Mouse (Mus musculus) neural tube, embryonic 13.5 days (tissue): ENCODE results near the gene Slc22a28. TPM values are rescaled to one million over a fixed set of nuclear protein-coding genes. Genes with fewer than 3 reads are reported as not detected.
"Not testable (repeated sequence)": the region's sequence is repeated elsewhere in the genome, so short reads cannot be mapped to it uniquely, and the experiment has no call there.

Experiments
- ATAC-seq: fragments of 200-750 bp; cut with Nextera tagmentation; 2 replicates; pipeline ENCODE4 v1.8.0; 2017; ENCODE audit warnings: low read depth, mild to moderate bottlenecking, moderate TSS enrichment, moderate library complexity
- H3K27ac ChIP-seq: fragments of 300-500 bp; sonication (generic); replicated peaks from 2 replicates; pipeline ENCODE4 v1.5.1; 2015; ENCODE audit warnings: moderate library complexity, mild to moderate bottlenecking, inconsistent platforms
- H3K27me3 ChIP-seq: fragments of 300-500 bp; sonication (generic); 2 replicates; pipeline ENCODE4 v1.6.1; 2015; ENCODE audit warnings: mild to moderate bottlenecking, inconsistent platforms
- H3K36me3 ChIP-seq: fragments of 300-500 bp; sonication (generic); 2 replicates; pipeline ENCODE4 v1.6.1; 2015; ENCODE audit warnings: mild to moderate bottlenecking, inconsistent platforms
- H3K4me1 ChIP-seq: fragments of 300-500 bp; sonication (generic); replicated peaks from 2 replicates; pipeline ENCODE4 v1.6.1; 2015; ENCODE audit warnings: inconsistent platforms
- H3K4me2 ChIP-seq: fragments of 300-500 bp; sonication (generic); 2 replicates; pipeline ENCODE4 v1.6.1; 2015; ENCODE audit warnings: inconsistent platforms, mild to moderate bottlenecking, moderate library complexity
- H3K4me3 ChIP-seq: fragments of 300-500 bp; sonication (generic); 2 replicates; pipeline ENCODE4 v1.5.1; 2015; ENCODE audit warnings: mild to moderate bottlenecking, inconsistent platforms
- H3K9ac ChIP-seq: fragments of 300-500 bp; sonication (generic); 2 replicates; pipeline ENCODE4 v1.6.1; 2015; ENCODE audit warnings: moderate library complexity, mild to moderate bottlenecking, inconsistent platforms
- H3K9me3 ChIP-seq: fragments of 300-500 bp; sonication (generic); 2 replicates; pipeline ENCODE4 v1.6.1; 2016; ENCODE audit warnings: inconsistent platforms
- WGBS: fragments of 180-500 bp; shearing (Covaris S2); methylation state at CpG from one replicate; pipeline ENCODE4 v1.1.7; 2015; 5-methylcytosine and 5-hydroxymethylcytosine counted together
- polyA plus RNA-seq: library from polyadenylated mRNA; unstranded; fragments of >200 nt; fragmentation: Nextera tagmentation; extraction: Ambion mirVana; gene quantifications from 2 replicates; pipeline ENCODE4 v1.2.1, GENCODE M21; 2015

Gene Slc22a28
- polyA plus RNA-seq: not detected in 2 replicates

- not testable (repeated sequence) for H3K4me3 ChIP-seq, H3K9me3 ChIP-seq, H3K27ac ChIP-seq, H3K4me1 ChIP-seq, ATAC-seq, H3K4me2 ChIP-seq, H3K27me3 ChIP-seq, H3K9ac ChIP-seq, H3K36me3 ChIP-seq
- WGBS: 94% methylated on average over 2 of the region's 3 CpGs
Observed at GRCm38 (mm10) chr19:8131881-8132280, at the start of gene Slc22a28. Slc22a28 (minus strand) TSS chr19:8131982.

GRCm38 (mm10) chr19:8148787-8149523 is 17.2 kb upstream of the Slc22a28 start:
- no peak overlapping the region for H3K9ac ChIP-seq
- no peak overlapping the region for H3K27ac ChIP-seq
- 62% methylated on average over 2 of the region's 2 CpGs for WGBS
- no peaks in the 10 kb centered on the region for H3K36me3 ChIP-seq
- H3K27me3 ChIP-seq: no peaks in the 10 kb centered on the region
- no peak for ATAC-seq
- peaks cover 29% of the 10 kb centered on the region for H3K9me3 ChIP-seq
- H3K4me2 ChIP-seq: no peak overlapping the region
- H3K4me3 ChIP-seq: no peak overlapping the region
- H3K4me1 ChIP-seq: no peaks in the 10 kb centered on the region

DNA sequence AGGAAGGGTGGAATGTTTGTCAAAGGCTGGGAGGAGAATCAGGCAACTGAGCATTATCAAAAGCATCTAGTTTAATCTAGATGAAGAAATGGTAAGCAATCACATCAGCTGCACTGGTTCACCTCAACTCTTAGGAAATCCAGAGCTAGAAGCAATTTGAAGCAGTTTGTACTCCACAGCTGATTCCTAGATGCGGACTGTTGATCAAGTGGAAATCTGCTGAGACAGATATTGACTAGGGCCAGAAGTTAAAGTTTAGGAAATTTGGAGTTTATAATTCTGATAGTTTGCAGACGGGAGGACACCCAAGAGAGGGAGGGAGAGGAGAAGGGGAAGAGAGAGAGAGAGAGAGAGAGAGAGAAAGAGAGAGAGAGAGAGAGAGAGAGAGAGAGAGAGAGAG is 10.9 kb upstream of the Slc22a28 start:
- 91% methylated on average over 2 of the region's 2 CpGs for WGBS

DNA sequence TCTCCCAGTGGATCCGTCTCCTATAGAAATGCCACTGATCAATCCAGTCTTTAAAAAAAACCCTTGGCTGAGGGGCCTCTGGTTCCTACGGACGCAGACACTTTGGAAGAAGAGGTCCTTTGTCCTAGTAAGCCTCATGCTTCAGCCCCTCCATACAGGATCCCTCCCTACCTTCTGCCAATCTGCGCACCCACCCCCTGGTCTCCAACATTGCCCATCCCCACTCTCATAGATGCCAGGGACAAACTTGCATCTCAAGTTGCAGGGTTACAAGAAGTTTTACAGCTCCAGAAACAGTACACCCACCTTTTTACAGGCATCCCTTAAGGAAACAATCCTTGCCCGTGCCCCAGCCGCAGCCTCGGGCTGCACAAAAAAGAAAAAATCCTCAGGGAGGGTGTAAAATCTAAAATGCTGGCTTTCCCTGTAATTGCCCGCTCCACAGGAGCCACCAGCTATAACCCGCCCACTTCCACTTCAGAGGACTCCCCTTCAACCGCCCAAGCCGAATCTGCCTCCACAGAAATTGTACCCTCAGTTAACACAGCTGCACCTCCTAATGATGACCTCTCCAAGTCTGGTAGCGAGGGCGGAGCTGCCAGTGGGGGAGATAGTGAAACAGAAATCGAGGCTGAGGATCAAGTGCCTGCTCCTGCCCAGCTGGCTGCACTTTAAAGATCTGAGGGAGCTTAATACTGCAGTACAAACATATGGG is 2.5 kb upstream of the Slc22a28 start:
- not testable (repeated sequence) for ATAC-seq, H3K4me1 ChIP-seq, H3K27ac ChIP-seq, H3K9me3 ChIP-seq, H3K4me2 ChIP-seq, H3K9ac ChIP-seq, H3K36me3 ChIP-seq, H3K4me3 ChIP-seq, H3K27me3 ChIP-seq
- WGBS: 57% methylated on average over 14 of the region's 14 CpGs

More for the DNA sequence above, 10.9 kb upstream of the Slc22a28 start:
- not testable (repeated sequence) for H3K9ac ChIP-seq, H3K27ac ChIP-seq, ATAC-seq, H3K4me3 ChIP-seq, H3K4me2 ChIP-seq, H3K9me3 ChIP-seq, H3K27me3 ChIP-seq, H3K36me3 ChIP-seq, H3K4me1 ChIP-seq

DNA sequence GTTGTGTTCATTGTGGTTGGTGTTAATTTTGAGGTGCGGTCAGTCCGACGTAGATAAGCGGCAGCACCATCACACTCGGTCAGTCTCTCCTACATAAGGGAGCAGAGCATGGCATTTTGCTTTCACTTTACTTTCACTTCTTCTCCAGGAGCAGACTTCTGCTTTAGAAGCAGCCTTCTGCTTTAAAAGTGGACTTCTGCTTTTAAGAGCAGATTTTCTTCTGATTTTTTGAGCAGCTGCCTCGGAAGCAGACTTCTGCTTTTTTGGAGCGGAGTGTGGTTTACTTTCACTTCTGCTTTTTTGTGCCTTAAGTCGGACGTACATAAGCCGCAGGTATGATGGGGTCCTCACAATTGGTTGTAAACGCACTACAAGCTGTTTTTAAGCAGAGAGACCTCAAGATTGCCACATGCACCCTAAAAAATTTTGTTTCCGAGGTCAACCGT is 111.9 kb downstream of the Slc22a28 start:
- H3K4me2 ChIP-seq: no peak overlapping the region
- H3K27ac ChIP-seq: no peak overlapping the region
- peaks cover 27% of the 10 kb centered on the region for H3K9me3 ChIP-seq
- WGBS: 91% methylated on average over 13 of the region's 13 CpGs
- no peak overlapping the region for H3K9ac ChIP-seq
- no peaks in the 10 kb centered on the region for H3K36me3 ChIP-seq
- H3K4me1 ChIP-seq: no peaks in the 10 kb centered on the region
- no peak for ATAC-seq
- no peaks in the 10 kb centered on the region for H3K27me3 ChIP-seq
- no peak overlapping the region for H3K4me3 ChIP-seq

GRCm38 (mm10) chr19:8019329-8019851 is 112.4 kb downstream of the Slc22a28 start:
- not testable (repeated sequence) for H3K4me1 ChIP-seq, ATAC-seq, H3K27ac ChIP-seq, H3K27me3 ChIP-seq, H3K9ac ChIP-seq, H3K36me3 ChIP-seq, H3K4me3 ChIP-seq, H3K4me2 ChIP-seq
- H3K9me3 ChIP-seq: peaks cover 27% of the 10 kb centered on the region
- WGBS: 93% methylated on average over 17 of the region's 17 CpGs

- H3K4me2 ChIP-seq, H3K27ac ChIP-seq, H3K27me3 ChIP-seq, H3K4me1 ChIP-seq, H3K36me3 ChIP-seq, ATAC-seq, H3K9ac ChIP-seq, H3K4me3 ChIP-seq: not testable (repeated sequence)
- 88% methylated on average over 9 of the region's 9 CpGs for WGBS
- H3K9me3 ChIP-seq: peaks cover 22% of the 10 kb centered on the region
Observed at GRCm38 (mm10) chr19:8018535-8018934, 113.2 kb downstream of the Slc22a28 start.

Other genes starting within 250 kb of the Slc22a28 start
- not detected in 2 replicates for gene Slc22a27, start 166.0 kb downstream of the Slc22a28 start, polyA plus RNA-seq
- gene Slc22a29, start 86.9 kb upstream of the Slc22a28 start, polyA plus RNA-seq: not detected in 2 replicates